Mouse (Mus musculus): Measurements from ENCODE around the gene Gm49395. TPM values are rescaled to one million over a fixed set of nuclear protein-coding genes. Genes with fewer than 3 reads are reported as not detected.

The Gm49395 gene
- total and polyA plus RNA-seq, 3 experiments, result 0.30 to 0.69 TPM; not detected in 1

- no peak for DNase-seq (ENCODE audit: extremely low read depth)
- H3K4me1 ChIP-seq (ENCODE audit: control insufficient read depth in 1 of 2, insufficient read depth in 2 of 2), result no peaks in the 10 kb centered on the region
- no peak overlapping the region for H3K9ac ChIP-seq (ENCODE audit: insufficient read depth, low read depth)
- no peak overlapping the region for H3K4me2 ChIP-seq (ENCODE audit: insufficient read depth, low read depth, poor library complexity, severe bottlenecking)
- TF ChIP-seq MYC (IDR thresholded peaks at IDR 0.05; ENCODE audit: low read depth, low read length) (no peak), CHD2 (IDR thresholded peaks at IDR 0.05; ENCODE audit: low read length) (no peak), ZKSCAN1 (IDR thresholded peaks at IDR 0.05; ENCODE audit: borderline replicate concordance, low read depth, low read length) (no peak), BHLHE40 (IDR thresholded peaks at IDR 0.05; ENCODE audit: low read depth, low read length) (no peak)
- in situ Hi-C loops (cut with MboI; ENCODE audit: low pct_ligation_motif_present, low pct_unique_long_range_greater_than_20kb, low sequenced_read_pairs), result no loop called here
- H3K79me2 ChIP-seq (replicated peaks; ENCODE audit: control insufficient read depth, extremely low read depth, insufficient read depth, poor library complexity, severe bottlenecking), result no peaks in the 10 kb centered on the region
- H3K27ac ChIP-seq (ENCODE audit: insufficient read depth, low read depth), result no peak overlapping the region
- H3K27me3 ChIP-seq (replicated peaks), result no peaks in the 10 kb centered on the region
- dilution Hi-C loops (cut with MboI; ENCODE audit: extremely low pct_ligation_motif_present, extremely low pct_unique_long_range_greater_than_20kb, low sequenced_read_pairs), result no loop called here
- no peaks in the 10 kb centered on the region for H3K9me3 ChIP-seq (replicated peaks; ENCODE audit: low read length)
- H3K4me3 ChIP-seq (replicated peaks in 1 of 3; ENCODE audit: low read depth in 2 of 3, low read length in 2 of 3, poor library complexity in 1 of 3), result no peak overlapping the region
- H3K36me3 ChIP-seq (replicated peaks in 1 of 2; ENCODE audit: control insufficient read depth in 1 of 2, insufficient read depth in 1 of 2, low read length in 1 of 2), result no peaks in the 10 kb centered on the region
These were observed 59.1 kb downstream of the Gm49395 start for GRCm38 (mm10) chr13:115042652-115043051.

- Histone ChIP-seq H3K4me3 (replicated peaks in 1 of 3; ENCODE audit: low read depth in 2 of 3, low read length in 2 of 3, poor library complexity in 1 of 3) (no peak overlapping the region), H3K27me3 (replicated peaks) (no peaks in the 10 kb centered on the region), H3K4me1 (ENCODE audit: control insufficient read depth in 1 of 2, insufficient read depth in 2 of 2) (no peaks in the 10 kb centered on the region), H3K9ac (ENCODE audit: insufficient read depth, low read depth) (no peak overlapping the region), H3K79me2 (replicated peaks; ENCODE audit: control insufficient read depth, extremely low read depth, insufficient read depth, poor library complexity, severe bottlenecking) (no peaks in the 10 kb centered on the region), H3K4me2 (ENCODE audit: insufficient read depth, low read depth, poor library complexity, severe bottlenecking) (no peak overlapping the region), H3K36me3 (replicated peaks in 1 of 2; ENCODE audit: control insufficient read depth in 1 of 2, insufficient read depth in 1 of 2, low read length in 1 of 2) (no peaks in the 10 kb centered on the region), H3K27ac (ENCODE audit: insufficient read depth, low read depth) (no peak overlapping the region), H3K9me3 (replicated peaks; ENCODE audit: low read length) (no peaks in the 10 kb centered on the region)
- dilution Hi-C loops (cut with MboI; ENCODE audit: extremely low pct_ligation_motif_present, extremely low pct_unique_long_range_greater_than_20kb, low sequenced_read_pairs), result no loop called here
- TF ChIP-seq POLR2A (IDR thresholded peaks at IDR 0.05; ENCODE audit: low read depth, low read length), result no peak
- TF ChIP-seq JUN (IDR thresholded peaks at IDR 0.05; ENCODE audit: insufficient read depth, low read depth, low read length), result no peak
- no peak for TF ChIP-seq TBP (conservative IDR thresholded peaks at IDR 0.05; ENCODE audit: low read depth, low read length)
- TF ChIP-seq MYC (IDR thresholded peaks at IDR 0.05; ENCODE audit: low read depth, low read length), result no peak
- no peak for TF ChIP-seq MAZ (IDR thresholded peaks at IDR 0.05; ENCODE audit: low read depth, low read length)
- TF ChIP-seq IRF4 (IDR thresholded peaks at IDR 0.05; ENCODE audit: low read depth, low read length), result no peak
- TF ChIP-seq BHLHE40 (IDR thresholded peaks at IDR 0.05; ENCODE audit: low read depth, low read length), result no peak
- TF ChIP-seq NELFE (IDR thresholded peaks at IDR 0.05; ENCODE audit: low read depth, low read length), result no peak
- no peak for TF ChIP-seq HCFC1 (IDR thresholded peaks at IDR 0.05; ENCODE audit: low read depth, low read length)
- TF ChIP-seq RCOR1 (conservative IDR thresholded peaks at IDR 0.05; ENCODE audit: low read depth, low read length), result no peak
- TF ChIP-seq EP300 (IDR thresholded peaks at IDR 0.05; ENCODE audit: low read length), result no peak
- TF ChIP-seq NRF1 (IDR thresholded peaks at IDR 0.05; ENCODE audit: low read depth, low read length), result no peak
- no peak for TF ChIP-seq MAX (IDR thresholded peaks at IDR 0.05; ENCODE audit: low read length)
- no peak for TF ChIP-seq SIN3A (IDR thresholded peaks at IDR 0.05; ENCODE audit: low read length)
- no peak for TF ChIP-seq MAFK (IDR thresholded peaks at IDR 0.05; ENCODE audit: insufficient replicate concordance, low read length)
- no peak for TF ChIP-seq CTCF (conservative IDR thresholded peaks at IDR 0.05 in 1 of 2, IDR thresholded peaks at IDR 0.05 in 1 of 2; ENCODE audit: low read depth in 2 of 2, low read length in 2 of 2)
- no peak for TF ChIP-seq ZKSCAN1 (IDR thresholded peaks at IDR 0.05; ENCODE audit: borderline replicate concordance, low read depth, low read length)
- no peak for DNase-seq (ENCODE audit: extremely low read depth)
- in situ Hi-C loops (cut with MboI; ENCODE audit: low pct_ligation_motif_present, low pct_unique_long_range_greater_than_20kb, low sequenced_read_pairs), result no loop called here
These were observed 64.4 kb downstream of the Gm49395 start for GRCm38 (mm10) chr13:115037304-115037703.
